Mouse (Mus musculus) limb, embryonic 11.5 days (tissue): ENCODE measurements around the gene Pogk. TPM values are rescaled to one million over a fixed set of nuclear protein-coding genes. Genes with fewer than 3 reads are reported as not detected.

Experiments used
- ATAC-seq: fragments of 200-750 bp; cut with Nextera tagmentation; 2 replicates; pipeline ENCODE4 v1.8.0; 2017; ENCODE audit warnings: low read depth; ENCODE audit not compliant: insufficient number of reproducible peaks, low FRiP score, low TSS enrichment
- DNase-seq: peaks from one replicate; pipeline ENCODE4 v3.0.0-alpha.2; 2015; ENCODE audit warnings: low spot score
- H3K27ac ChIP-seq: fragments of 300-500 bp; sonication (generic); replicated peaks from 2 replicates; pipeline ENCODE4 v1.5.1; 2014; ENCODE audit warnings: low read depth, mild to moderate bottlenecking, low read length
- H3K27me3 ChIP-seq: fragments of 300-500 bp; sonication (generic); 2 replicates; pipeline ENCODE4 v1.6.1; 2014; ENCODE audit warnings: mild to moderate bottlenecking, low read length, mixed read lengths; ENCODE audit not compliant: control insufficient read depth, insufficient read depth
- H3K36me3 ChIP-seq: fragments of 300-500 bp; sonication (generic); 2 replicates; pipeline ENCODE4 v1.6.1; 2014; ENCODE audit warnings: mild to moderate bottlenecking, low read length, moderate library complexity, mixed read lengths; ENCODE audit not compliant: control insufficient read depth, insufficient read depth
- H3K4me1 ChIP-seq: fragments of 300-500 bp; sonication (generic); 2 replicates; pipeline ENCODE4 v1.6.1; 2014; ENCODE audit warnings: low read length, mixed read lengths; ENCODE audit not compliant: control insufficient read depth, insufficient read depth
- H3K4me2 ChIP-seq: fragments of 300-500 bp; sonication (generic); 2 replicates; pipeline ENCODE4 v1.6.1; 2014; ENCODE audit warnings: low read depth, mild to moderate bottlenecking, moderate library complexity; ENCODE audit not compliant: severe bottlenecking
- H3K4me3 ChIP-seq: fragments of 300-500 bp; sonication (generic); 2 replicates; pipeline ENCODE4 v1.5.1; 2014; ENCODE audit warnings: low read depth, low read length
- H3K9ac ChIP-seq: fragments of 300-500 bp; sonication (generic); 2 replicates; pipeline ENCODE4 v1.6.1; 2014; ENCODE audit warnings: mild to moderate bottlenecking, low read length
- H3K9me3 ChIP-seq: fragments of 300-500 bp; sonication (generic); 2 replicates; pipeline ENCODE4 v1.6.1; 2016; ENCODE audit warnings: low read length; ENCODE audit not compliant: control insufficient read depth
- WGBS: fragments of 180-500 bp; shearing (Covaris S2); extraction: QIAGEN DNeasy Blood & Tissue Kit; methylation state at CpG from one replicate; pipeline ENCODE4 v1.1.7; 2014; 5-methylcytosine and 5-hydroxymethylcytosine counted together
- polyA plus RNA-seq: library from polyadenylated mRNA; unstranded; fragments of >200 nt; fragmentation: Nextera tagmentation; extraction: Ambion mirVana; gene quantifications from 2 replicates; pipeline ENCODE4 v1.2.1, GENCODE M21; 2014

Gene Pogk
- polyA plus RNA-seq, 1 experiment from 2014 or later, result 24.3 TPM

DNA sequence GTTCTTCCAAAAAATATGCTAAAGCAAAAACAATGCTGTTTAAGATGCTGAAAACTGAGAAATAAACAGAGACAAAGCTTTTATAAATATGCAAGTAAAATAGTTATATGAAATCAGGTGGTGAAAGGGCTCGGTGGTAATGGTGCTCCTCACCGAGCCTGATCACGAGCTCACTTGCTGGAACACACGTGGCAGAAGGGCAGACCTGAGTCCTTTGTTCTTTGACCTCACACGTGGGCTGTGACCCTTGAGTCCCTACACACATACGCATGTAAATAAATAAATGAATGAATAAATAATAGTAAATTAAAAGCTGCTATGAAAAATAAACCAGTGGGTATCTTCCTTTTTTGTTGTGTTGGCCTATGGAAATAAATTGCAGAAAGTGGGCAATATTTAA, 32.5 kb downstream of the Pogk start:
- DNase-seq, result peak; percentile 19
- 61% methylated on average over 6 of the region's 6 CpGs for WGBS
- no peaks in the 10 kb centered on the region for H3K27me3 ChIP-seq

GRCm38 (mm10) chr1:166363122-166363521, 46.5 kb downstream of the Pogk start:
- Histone ChIP-seq H3K27ac (no peak overlapping the region), H3K9me3 (no peaks in the 10 kb centered on the region), H3K4me2 (no peak overlapping the region), H3K4me1 (no peaks in the 10 kb centered on the region), H3K36me3 (no peaks in the 10 kb centered on the region), H3K9ac (no peak overlapping the region), H3K27me3 (no peaks in the 10 kb centered on the region), H3K4me3 (no peak overlapping the region)
- ATAC-seq (no peak), DNase-seq (no peak)

More for the DNA sequence above, 32.5 kb downstream of the Pogk start:
- H3K4me3 ChIP-seq, result no peak overlapping the region
- H3K9me3 ChIP-seq, result no peaks in the 10 kb centered on the region
- H3K4me2 ChIP-seq, result no peak overlapping the region
- no peak overlapping the region for H3K9ac ChIP-seq
- H3K36me3 ChIP-seq, result no peaks in the 10 kb centered on the region
- peaks cover 8% of the 10 kb centered on the region for H3K4me1 ChIP-seq
- no peak for ATAC-seq
- no peak overlapping the region for H3K27ac ChIP-seq

GRCm38 (mm10) chr1:166362659-166363058, 47.0 kb downstream of the Pogk start:
- 75% methylated on average over 3 of the region's 3 CpGs for WGBS
- Histone ChIP-seq H3K4me3 (no peak overlapping the region), H3K4me2 (no peak overlapping the region), H3K36me3 (no peaks in the 10 kb centered on the region), H3K4me1 (no peaks in the 10 kb centered on the region), H3K27me3 (no peaks in the 10 kb centered on the region), H3K27ac (no peak overlapping the region), H3K9ac (no peak overlapping the region), H3K9me3 (no peaks in the 10 kb centered on the region)
- ATAC-seq (no peak), DNase-seq (no peak)

DNA sequence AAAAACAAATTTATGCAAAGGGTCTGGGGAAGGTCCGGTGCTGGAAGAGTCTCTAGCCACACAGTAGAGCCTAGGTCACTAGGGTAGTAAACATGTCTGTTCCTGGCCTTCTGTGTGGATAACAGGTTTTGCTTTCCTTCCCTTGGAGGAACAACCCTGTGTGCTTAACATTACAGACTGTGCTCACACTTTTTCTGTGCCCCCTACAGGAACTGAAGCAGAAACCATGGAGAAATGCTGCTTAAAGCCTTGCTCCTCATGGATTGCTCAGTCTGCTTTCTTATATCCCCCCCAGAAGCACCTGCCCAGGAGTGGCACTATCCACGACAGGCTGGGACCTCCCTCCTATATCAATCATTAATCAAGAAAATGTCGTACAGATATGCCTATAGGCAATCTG, 47.8 kb downstream of the Pogk start:
- H3K4me1 ChIP-seq, result no peaks in the 10 kb centered on the region
- H3K27ac ChIP-seq, result no peak overlapping the region
- no peaks in the 10 kb centered on the region for H3K27me3 ChIP-seq
- DNase-seq (no peak), ATAC-seq (no peak)
- no peak overlapping the region for H3K9ac ChIP-seq
- H3K9me3 ChIP-seq, result no peaks in the 10 kb centered on the region
- no peak overlapping the region for H3K4me3 ChIP-seq
- H3K4me2 ChIP-seq, result no peak overlapping the region
- 75% methylated on average over 3 of the region's 3 CpGs for WGBS
- H3K36me3 ChIP-seq, result no peaks in the 10 kb centered on the region

DNA sequence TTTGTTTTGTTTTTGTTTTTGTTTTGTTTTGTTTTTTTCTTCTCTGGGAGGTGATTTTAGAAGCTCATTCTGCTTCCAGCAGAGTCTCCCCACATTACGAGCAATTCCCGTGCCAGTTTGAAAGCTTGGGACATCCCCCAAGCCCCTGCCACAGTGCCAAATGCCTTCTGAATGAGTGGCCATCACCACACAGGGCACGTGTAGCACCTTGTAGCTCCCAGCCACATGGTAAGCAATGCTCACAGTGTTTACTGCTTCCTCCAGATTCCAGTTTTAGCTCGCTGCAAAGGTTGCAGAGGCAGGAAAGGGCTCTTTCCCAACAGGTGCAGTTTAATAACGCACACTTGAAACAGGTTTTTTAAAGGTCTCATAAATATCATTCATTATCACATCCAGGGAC, 48.8 kb downstream of the Pogk start:
- H3K9me3 ChIP-seq, result no peaks in the 10 kb centered on the region
- no peaks in the 10 kb centered on the region for H3K27me3 ChIP-seq
- H3K4me3 ChIP-seq, result no peak overlapping the region
- H3K9ac ChIP-seq, result no peak overlapping the region
- ATAC-seq, result no peak
- DNase-seq, result no peak
- no peak overlapping the region for H3K27ac ChIP-seq
- no peaks in the 10 kb centered on the region for H3K36me3 ChIP-seq
- WGBS, result 70% methylated on average over 5 of the region's 5 CpGs
- H3K4me1 ChIP-seq, result no peaks in the 10 kb centered on the region
- H3K4me2 ChIP-seq, result no peak overlapping the region

DNA sequence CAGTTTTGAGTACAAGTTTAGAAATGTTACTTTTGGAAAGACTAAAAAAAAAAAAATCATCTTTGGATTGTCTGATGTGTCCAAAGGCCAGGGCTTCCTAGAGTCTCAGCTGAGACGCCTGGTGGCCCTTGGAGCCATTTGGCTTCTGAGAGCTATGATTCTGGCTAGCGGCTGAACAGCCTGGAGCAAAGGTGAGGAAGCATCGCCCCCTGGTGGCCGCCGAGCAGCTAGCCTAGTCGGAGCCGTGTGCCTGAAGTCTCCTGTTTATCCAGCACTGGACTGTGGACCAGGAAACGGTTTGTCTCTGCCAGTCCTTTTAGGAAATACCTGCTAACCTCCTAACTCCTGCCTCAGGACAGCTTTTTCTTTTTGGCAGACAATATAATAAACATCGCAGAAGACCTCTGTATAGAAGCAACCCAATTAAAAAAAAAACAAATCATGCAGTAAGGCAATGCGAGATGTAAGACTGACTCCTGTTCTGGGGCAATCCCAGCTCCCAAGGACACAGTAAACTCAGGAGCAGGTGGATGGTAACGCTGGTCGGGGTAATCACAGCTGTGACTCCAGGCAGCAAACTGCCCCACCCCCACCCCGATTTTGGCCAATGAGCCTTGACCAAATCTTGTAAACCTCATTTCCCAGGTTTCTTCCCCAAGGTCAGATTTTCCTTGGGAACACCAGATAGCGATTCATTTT, 49.4 kb downstream of the Pogk start:
- Histone ChIP-seq H3K4me1 (no peaks in the 10 kb centered on the region), H3K9ac (no peak overlapping the region), H3K27me3 (no peaks in the 10 kb centered on the region), H3K4me3 (no peak overlapping the region), H3K4me2 (no peak overlapping the region), H3K27ac (no peak overlapping the region), H3K36me3 (no peaks in the 10 kb centered on the region), H3K9me3 (no peaks in the 10 kb centered on the region)
- peak; percentile 93 for DNase-seq
- 26% methylated on average over 14 of the region's 14 CpGs for WGBS
- ATAC-seq, result peak; percentile 81

GRCm38 (mm10) chr1:166349751-166350150, 59.9 kb downstream of the Pogk start:
- no peaks in the 10 kb centered on the region for H3K27me3 ChIP-seq
- DNase-seq (peak; percentile 75), ATAC-seq (peak; percentile 86)
- no peak overlapping the region for H3K4me3 ChIP-seq
- H3K27ac ChIP-seq, result 0 out of 2 replicates have a peak overlapping the region, but pooled peaks have one; percentile 22
- WGBS, result 25% methylated on average over 11 of the region's 11 CpGs
- H3K9me3 ChIP-seq, result no peaks in the 10 kb centered on the region
- no peak overlapping the region for H3K4me2 ChIP-seq
- no peak overlapping the region for H3K9ac ChIP-seq
- peaks cover 10% of the 10 kb centered on the region for H3K4me1 ChIP-seq
- no peaks in the 10 kb centered on the region for H3K36me3 ChIP-seq

DNA sequence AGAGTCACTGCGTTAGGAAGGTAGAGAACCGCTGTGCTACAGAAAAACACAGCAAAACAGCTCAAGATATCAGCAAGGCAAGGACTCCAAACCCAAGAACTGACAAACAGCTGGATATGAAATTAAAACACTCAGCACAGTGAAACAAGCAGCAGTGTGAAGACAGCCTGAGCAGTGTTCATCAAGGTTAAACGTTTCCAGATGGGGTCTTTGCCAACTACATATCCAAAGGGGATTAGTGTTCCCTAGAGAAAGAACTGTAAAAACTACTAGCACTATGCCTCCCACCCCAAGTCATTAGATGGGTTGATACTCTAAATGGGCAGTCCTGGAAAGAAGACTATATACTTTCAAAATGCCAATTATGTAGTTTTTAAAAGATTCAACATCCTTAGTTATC, 60.3 kb downstream of the Pogk start:
- H3K36me3 ChIP-seq, result no peaks in the 10 kb centered on the region
- H3K9ac ChIP-seq, result no peak overlapping the region
- 35% methylated on average over 3 of the region's 3 CpGs for WGBS
- no peaks in the 10 kb centered on the region for H3K27me3 ChIP-seq
- H3K4me3 ChIP-seq, result no peak overlapping the region
- H3K9me3 ChIP-seq, result no peaks in the 10 kb centered on the region
- no peak overlapping the region for H3K4me2 ChIP-seq
- peaks cover 14% of the 10 kb centered on the region for H3K4me1 ChIP-seq
- peak; percentile 43 for DNase-seq
- peak; percentile 89 for ATAC-seq
- 0 out of 2 replicates have a peak overlapping the region, but pooled peaks have one; percentile 36 for H3K27ac ChIP-seq

DNA sequence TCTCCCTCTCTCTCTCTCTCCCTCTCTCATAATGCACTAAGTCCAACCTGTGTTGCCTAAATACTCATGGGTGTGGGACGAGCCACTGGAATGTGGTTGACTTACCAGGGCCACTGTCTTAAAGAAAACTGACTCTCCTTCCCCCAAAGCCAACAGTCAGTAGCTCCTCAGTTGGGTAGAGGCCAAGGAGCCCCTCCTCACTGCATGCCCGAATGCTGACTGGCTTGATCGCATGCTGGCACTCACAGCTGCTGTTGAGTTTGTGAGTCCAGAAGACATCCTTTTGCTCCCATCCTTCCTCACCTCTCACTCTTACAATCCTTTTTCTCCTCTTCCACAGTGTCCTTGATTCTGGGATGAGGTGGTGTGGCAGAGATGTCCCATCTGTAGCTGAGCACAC, 62.8 kb downstream of the Pogk start:
- DNase-seq (no peak), ATAC-seq (no peak)
- Histone ChIP-seq H3K4me1 (peaks cover 16% of the 10 kb centered on the region), H3K27me3 (no peaks in the 10 kb centered on the region), H3K4me3 (no peak overlapping the region), H3K4me2 (no peak overlapping the region), H3K27ac (no peak overlapping the region), H3K9ac (no peak overlapping the region), H3K36me3 (no peaks in the 10 kb centered on the region), H3K9me3 (no peaks in the 10 kb centered on the region)
- 88% methylated on average over 3 of the region's 3 CpGs for WGBS
